Mouse (Mus musculus): ENCODE results near the gene Ulk4.

Gene Ulk4

GRCm38 (mm10) chr9:121277118-121278060 is at the start of gene Ulk4:
Gene Ulk4 (minus strand): TSS chr9:121277197.
- CTCF ChIA-PET = interaction anchor here (0.7 kb wide), 1 partner anchor 109 kb away, joined by 9 read pairs; no protein-coding TSS in a partner anchor

- CTCF ChIA-PET = interaction anchor here (0.7 kb wide), 1 partner anchor 110 kb away, joined by 3 read pairs; no protein-coding TSS in a partner anchor
These were observed 45.0 kb upstream of the Ulk4 start for GRCm38 (mm10) chr9:121322034-121322433.

- CTCF ChIA-PET = no interaction called here
These were observed 44.1 kb upstream of the Ulk4 start for GRCm38 (mm10) chr9:121321118-121321517.

- CTCF ChIA-PET = no interaction called here
These were observed 43.4 kb upstream of the Ulk4 start for GRCm38 (mm10) chr9:121320433-121320832.

- CTCF ChIA-PET = no interaction called here
These were observed 42.4 kb upstream of the Ulk4 start for GRCm38 (mm10) chr9:121319323-121319966.

- CTCF ChIA-PET = interaction anchor here (0.6 to 2.1 kb wide), 2 partner anchors 9 to 35 kb away, joined by 5 read pairs; no protein-coding TSS in a partner anchor
These were observed 39.8 kb upstream of the Ulk4 start for GRCm38 (mm10) chr9:121316621-121317405.

- CTCF ChIA-PET = interaction anchor here (0.6 to 2.1 kb wide), 2 partner anchors 8 to 36 kb away, joined by 5 read pairs; no protein-coding TSS in a partner anchor
These were observed 39.1 kb upstream of the Ulk4 start for GRCm38 (mm10) chr9:121315901-121316595.

- CTCF ChIA-PET = no interaction called here
These were observed 37.6 kb upstream of the Ulk4 start for GRCm38 (mm10) chr9:121314541-121315152.

GRCm38 (mm10) chr9:121313656-121314374 is 36.8 kb upstream of the Ulk4 start:
- CTCF ChIA-PET = interaction anchor here (0.6 kb wide), 1 partner anchor 11 kb away, joined by 3 read pairs; no protein-coding TSS in a partner anchor

GRCm38 (mm10) chr9:121312237-121312891 is 35.4 kb upstream of the Ulk4 start:
- CTCF ChIA-PET = interaction anchor here (0.6 kb wide), 1 partner anchor 11 kb away, joined by 3 read pairs; no protein-coding TSS in a partner anchor

- CTCF ChIA-PET = no interaction called here
These were observed 34.8 kb upstream of the Ulk4 start for GRCm38 (mm10) chr9:121311846-121312236.

GRCm38 (mm10) chr9:121310501-121310900 is 33.5 kb upstream of the Ulk4 start:
- CTCF ChIA-PET = no interaction called here

- CTCF ChIA-PET = no interaction called here
These were observed 32.3 kb upstream of the Ulk4 start for GRCm38 (mm10) chr9:121309287-121309686.

- CTCF ChIA-PET = no interaction called here
These were observed 28.5 kb upstream of the Ulk4 start for GRCm38 (mm10) chr9:121305456-121305855.

GRCm38 (mm10) chr9:121304520-121304919 is 27.5 kb upstream of the Ulk4 start:
- CTCF ChIA-PET = no interaction called here

GRCm38 (mm10) chr9:121303748-121304147 is 26.8 kb upstream of the Ulk4 start:
- CTCF ChIA-PET = interaction anchor here (1.3 kb wide), 1 partner anchor 48 kb away, joined by 4 read pairs; no protein-coding TSS in a partner anchor

GRCm38 (mm10) chr9:121303086-121303485 is 26.1 kb upstream of the Ulk4 start:
- CTCF ChIA-PET = interaction anchor here (0.6 to 1.3 kb wide), 2 partner anchors 11 to 48 kb away, joined by 3 to 4 read pairs; no protein-coding TSS in a partner anchor

GRCm38 (mm10) chr9:121302543-121302942 is 25.5 kb upstream of the Ulk4 start:
- CTCF ChIA-PET = interaction anchor here (1.3 kb wide), 1 partner anchor 49 kb away, joined by 4 read pairs; no protein-coding TSS in a partner anchor
